Mouse (Mus musculus) left cerebral cortex, postnatal 36 days (tissue): ENCODE results near the gene Gpc6. TPM values are rescaled to one million over a fixed set of nuclear protein-coding genes. Genes with fewer than 3 reads are reported as not detected.

Source experiments
- DNase-seq, 2 experiments: peaks; one replicate each; pipeline ENCODE4 v3.0.0; 2021 to 2022; ENCODE audit warnings: low spot score in 2 of 2, mixed read lengths in 1 of 2
- intact Hi-C: fragments of 180-260 bp; cut with DNase I; formaldehyde crosslinking; loops from one replicate; pipeline ENCODE4 v1.15.1; 2025
- total RNA-seq, 2 experiments: library from RNA; stranded (reverse); gene quantifications; 2 replicates each; pipeline ENCODE4 v1.2.3; 2021

The Gpc6 gene
- total RNA-seq, 2 experiments from 2014 or later, result 15.5 to 16.2 TPM

- peak; percentile 9 to 12 for DNase-seq
- intact Hi-C loops, result no loop called here
These were observed 115.9 kb downstream of the Gpc6 start for GRCm38 (mm10) chr14:117041017-117041416.

DNA sequence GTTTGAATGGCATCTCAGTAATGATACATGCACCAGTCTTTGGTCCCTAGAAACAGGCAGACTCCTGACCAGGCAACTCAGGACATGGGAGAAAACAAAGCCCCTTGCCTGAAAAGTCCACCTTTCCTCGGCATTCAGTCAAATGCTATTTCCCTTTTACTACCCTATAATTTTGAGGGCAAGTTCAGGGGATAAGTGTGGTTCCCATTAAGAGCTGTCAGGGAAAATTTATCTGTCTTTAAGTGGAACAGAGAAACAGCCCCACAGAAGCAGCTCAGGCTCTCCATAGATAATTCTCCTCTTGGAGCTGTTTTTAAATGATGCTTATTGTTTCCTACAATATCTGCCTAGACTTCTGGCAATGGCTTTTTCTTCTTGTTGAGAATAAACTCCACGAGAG lies 123.8 kb downstream of the Gpc6 start:
- DNase-seq, result no peak
- intact Hi-C loops, result no loop called here

DNA sequence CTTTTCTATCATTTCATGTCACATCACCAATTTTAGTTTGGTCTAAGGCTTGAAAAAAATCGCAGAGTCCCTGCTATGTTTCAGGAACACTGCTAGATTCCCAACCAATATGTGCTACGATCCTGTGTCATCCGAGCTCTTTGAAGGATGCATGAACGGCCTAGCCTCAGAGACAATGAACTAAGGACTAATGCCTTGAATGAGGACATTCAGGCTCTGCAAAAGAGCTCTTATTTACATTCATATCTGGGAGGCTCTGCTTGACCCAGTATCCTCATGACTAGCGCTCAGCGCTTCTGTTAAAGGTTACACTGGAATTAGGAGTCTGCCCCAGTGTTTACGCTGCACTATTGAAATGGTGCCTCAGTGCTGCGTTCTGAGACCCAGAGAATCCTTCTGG lies 125.8 kb downstream of the Gpc6 start:
- intact Hi-C loops, result no loop called here

DNA sequence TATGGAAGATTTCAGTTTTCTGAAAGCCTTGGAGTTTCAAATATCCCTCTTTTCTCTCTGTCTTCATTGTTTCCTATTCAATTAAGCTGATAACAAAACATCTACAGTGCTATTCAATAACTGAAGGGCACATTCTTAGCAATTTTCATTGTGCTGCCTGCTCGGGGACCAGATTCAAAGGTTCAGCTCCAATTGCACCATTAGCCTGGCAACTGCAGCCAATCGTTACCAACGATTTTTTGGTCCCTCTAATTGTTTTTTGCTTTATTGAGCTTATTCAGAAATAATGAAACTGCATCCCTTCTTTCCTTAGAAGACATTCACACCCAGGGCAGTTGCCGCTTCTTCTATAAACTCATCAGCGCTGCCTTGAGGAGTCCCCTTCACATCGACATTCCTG lies 128.2 kb downstream of the Gpc6 start:
- intact Hi-C loops, result no loop called here
- no peak for DNase-seq

More for the DNA sequence above, 125.8 kb downstream of the Gpc6 start:
- no peak for DNase-seq

DNA sequence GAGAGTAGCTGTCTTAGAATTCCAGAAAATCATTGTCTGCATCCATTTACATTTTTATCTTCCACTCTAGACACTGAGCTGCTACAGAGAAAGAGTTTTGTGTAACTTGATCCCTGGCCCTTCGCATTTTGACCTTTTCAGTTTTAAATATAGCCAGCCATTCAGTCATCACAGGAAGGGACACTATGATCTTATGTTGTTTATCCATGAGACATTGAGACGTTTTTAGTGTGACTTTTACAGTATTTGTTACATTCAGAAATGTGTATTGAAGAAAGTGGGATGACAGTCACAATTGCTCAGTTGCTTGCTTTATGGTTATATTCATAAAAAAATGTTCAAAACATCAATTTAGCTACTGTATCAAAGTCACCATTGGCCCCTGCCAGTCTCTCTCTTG lies 130.0 kb downstream of the Gpc6 start:
- DNase-seq, result no peak

GRCm38 (mm10) chr14:117061078-117061477 lies 136.0 kb downstream of the Gpc6 start:
- DNase-seq, result no peak
- intact Hi-C loops, result no loop called here

More for the DNA sequence above, 130.0 kb downstream of the Gpc6 start:
- intact Hi-C loops, result no loop called here

DNA sequence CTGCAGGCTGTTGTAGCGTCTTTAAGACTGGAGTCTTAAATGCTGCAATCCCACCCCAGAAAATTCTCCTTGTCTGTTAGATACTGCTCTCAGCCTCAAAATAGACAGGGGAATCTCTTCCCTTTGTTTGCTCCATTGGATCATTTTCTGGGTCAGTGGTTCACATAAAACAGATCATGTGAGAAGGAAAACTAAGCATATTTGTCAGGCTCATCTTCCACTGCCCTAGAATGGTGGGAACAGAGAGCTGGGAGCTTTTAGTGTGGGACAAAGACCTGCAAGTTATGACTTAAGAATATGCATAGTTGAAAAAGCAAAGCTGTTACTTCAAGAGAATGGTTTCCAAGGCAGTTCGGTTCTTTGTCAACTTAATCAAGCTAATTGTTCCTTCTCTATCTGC lies 136.4 kb downstream of the Gpc6 start:
- no peak for DNase-seq
- intact Hi-C loops, result no loop called here

DNA sequence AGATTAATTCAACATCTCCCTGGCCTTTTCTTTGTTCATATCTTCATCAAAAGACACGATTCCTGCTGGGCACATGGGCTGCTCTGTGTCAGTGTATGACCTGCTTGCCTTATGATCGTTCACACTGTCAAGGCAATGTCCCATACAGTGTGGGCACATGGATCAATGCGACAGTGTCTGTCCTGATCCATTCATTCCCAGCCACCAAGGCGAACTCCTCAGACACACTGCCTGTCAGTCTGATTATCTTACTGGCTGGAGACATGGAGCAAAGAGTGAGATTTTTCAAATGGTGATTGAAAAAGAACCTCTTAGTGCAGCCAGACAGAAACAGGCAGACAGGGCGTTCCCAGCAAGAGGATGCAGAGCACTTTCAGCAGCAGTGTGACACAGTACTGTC lies 143.1 kb downstream of the Gpc6 start:
- intact Hi-C loops, result no loop called here
- DNase-seq, result no peak

DNA sequence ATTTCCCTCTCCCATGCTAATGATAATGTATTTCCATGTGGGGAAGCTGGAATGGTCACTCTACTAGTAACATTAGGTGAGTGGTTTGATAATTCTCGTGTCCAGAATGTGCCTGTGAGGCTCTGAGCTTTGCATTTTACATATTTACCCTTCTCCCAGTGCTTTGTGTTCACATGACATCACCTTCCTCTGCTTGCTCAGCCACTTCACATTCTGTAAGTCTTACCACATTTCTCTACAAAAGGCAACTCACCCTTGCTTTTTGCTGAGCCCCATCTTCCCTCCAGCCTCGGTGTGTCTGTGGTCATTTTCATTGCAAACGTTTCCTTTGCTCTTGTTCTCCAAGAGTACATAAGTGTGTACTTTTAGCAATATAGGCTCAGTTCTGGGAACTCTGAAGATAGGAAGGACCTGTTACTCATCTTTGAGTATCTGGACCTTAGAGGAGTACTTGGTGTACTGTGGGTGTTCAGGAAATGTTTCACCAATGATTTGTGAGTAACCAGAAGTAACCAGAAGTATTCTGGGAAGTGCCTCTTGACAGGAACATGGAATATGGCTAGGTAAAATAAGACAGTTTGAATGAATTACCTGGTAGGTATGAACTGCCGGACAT lies 145.5 kb downstream of the Gpc6 start:
- no peak for DNase-seq
- intact Hi-C loops, result loop anchor here (1.0 kb wide), 1 partner anchor 25 kb away; no protein-coding TSS in a partner anchor

- DNase-seq, result no peak
- intact Hi-C loops, result no loop called here
These were observed 168.5 kb downstream of the Gpc6 start for GRCm38 (mm10) chr14:117093586-117093985.

GRCm38 (mm10) chr14:117106900-117107299 lies 181.8 kb downstream of the Gpc6 start:
- DNase-seq, result peak; percentile 6 to 14

DNA sequence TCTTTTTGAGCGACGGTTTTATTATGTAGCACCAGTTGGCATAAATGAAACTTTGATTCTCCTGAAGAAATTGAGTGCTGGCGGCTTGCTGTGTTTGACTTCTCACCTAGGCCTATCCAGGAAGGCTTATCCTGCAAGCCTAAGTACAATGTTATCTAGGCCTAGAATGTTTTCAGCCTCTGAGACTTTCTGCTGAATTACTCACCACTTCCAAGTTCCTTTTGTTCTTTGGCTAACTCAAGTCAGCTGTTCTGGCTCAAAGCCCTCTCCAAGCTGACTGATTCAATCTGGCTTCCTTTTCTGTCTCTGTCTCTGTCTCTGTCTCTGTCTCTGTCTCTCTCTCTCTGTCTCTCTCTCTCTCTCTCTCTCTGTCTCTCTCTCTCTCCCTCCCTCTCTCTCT lies 188.0 kb downstream of the Gpc6 start:
- intact Hi-C loops, result no loop called here
- DNase-seq, result no peak

More at GRCm38 (mm10) chr14:117106900-117107299, 181.8 kb downstream of the Gpc6 start:
- intact Hi-C loops, result no loop called here

- no peak for DNase-seq
- intact Hi-C loops, result no loop called here
These were observed 196.9 kb downstream of the Gpc6 start for GRCm38 (mm10) chr14:117122036-117122435.

DNA sequence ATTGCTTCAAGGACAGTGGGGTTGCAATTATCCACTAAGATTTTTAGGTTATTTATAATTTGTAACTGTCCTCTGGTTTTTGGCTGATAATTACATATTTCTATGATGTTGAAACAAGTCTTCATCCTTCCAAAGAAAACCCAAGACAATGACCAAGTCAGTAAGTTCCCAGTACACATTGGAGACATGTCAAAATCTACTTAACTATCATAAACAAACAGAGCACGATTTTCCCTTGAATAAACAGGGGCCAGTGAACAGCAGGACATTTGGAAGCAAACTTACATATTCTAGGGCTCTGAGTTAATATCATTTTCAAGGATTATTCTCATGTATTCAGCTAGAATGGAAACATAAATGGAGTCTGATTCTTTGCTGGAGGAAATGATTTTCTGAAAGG lies 205.2 kb downstream of the Gpc6 start:
- no peak for DNase-seq
- intact Hi-C loops, result no loop called here

- no peak for DNase-seq
- intact Hi-C loops, result no loop called here
These were observed 206.2 kb downstream of the Gpc6 start for GRCm38 (mm10) chr14:117131324-117131723.

- intact Hi-C loops, result no loop called here
- DNase-seq, result no peak
These were observed 216.1 kb downstream of the Gpc6 start for GRCm38 (mm10) chr14:117141077-117141848.

DNA sequence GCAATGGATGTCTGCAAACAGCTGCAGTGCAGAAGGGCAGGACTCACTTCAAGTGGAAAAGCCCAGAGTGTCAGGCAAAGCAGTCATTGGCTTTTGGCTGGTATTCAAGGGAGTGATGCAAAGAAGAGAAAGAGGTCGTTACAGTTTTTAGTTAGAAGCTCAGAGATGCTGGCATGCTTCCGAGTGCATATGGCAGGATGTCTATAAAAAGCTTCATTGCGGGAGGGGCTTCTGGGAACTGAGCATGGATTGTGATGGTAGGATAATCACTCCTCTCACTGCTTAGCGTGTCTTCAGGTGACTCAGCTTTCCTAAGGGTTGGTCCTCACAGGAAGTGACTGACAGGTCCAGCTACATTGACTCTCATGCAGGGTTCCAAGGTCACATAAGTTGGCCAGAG lies 221.0 kb downstream of the Gpc6 start:
- DNase-seq, result peak; percentile 19 to 25
- intact Hi-C loops, result no loop called here

DNA sequence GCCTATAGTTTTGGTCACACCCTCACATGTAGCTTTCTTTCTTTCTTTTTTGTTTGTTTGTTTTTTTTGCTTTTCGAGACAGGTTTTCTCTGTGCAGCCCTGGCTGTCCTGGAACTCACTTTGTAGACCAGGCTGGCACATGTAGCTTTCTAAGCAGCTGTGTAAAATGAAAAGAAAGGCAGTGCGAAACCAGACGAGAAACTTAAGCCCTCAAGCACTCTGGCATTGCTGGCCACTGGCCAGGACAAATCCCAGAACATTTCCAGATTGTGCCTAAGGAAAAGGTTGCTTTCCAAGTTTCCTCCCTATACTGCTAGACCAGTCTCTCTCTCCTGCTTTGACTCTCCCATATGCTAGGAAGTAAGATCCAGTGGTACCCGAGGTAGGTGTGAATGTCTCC lies 221.6 kb downstream of the Gpc6 start:
- no peak for DNase-seq
- intact Hi-C loops, result no loop called here

GRCm38 (mm10) chr14:117151621-117152020 lies 226.5 kb downstream of the Gpc6 start:
- DNase-seq, result no peak
- intact Hi-C loops, result no loop called here

DNA sequence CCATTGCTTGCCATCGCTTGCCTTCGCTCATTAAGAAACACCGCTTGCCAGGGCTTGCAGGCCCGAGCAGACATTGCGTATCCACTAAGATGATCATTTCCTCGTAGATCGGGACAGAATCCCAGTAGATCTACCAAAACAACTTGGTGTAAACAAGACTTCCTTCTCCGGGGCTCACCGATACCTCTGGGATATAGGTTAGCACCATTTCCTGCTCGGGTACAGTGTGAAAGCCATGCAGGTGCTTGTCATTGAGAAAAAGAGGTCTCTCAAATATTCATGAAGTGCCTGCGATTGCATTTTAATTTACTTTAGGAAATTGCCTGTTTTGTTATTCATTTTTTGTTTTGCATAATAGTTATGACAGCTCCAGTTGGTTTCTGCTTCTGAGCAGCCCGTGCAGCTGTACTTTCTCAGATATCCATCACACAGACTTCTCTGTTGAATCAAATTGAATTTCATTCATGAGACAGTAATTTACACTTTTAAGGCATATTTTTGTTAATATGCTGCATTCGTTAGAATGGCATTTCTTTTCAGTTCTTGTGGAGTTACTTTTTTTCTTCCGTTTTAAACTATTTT lies 230.9 kb downstream of the Gpc6 start:
- intact Hi-C loops, result no loop called here
- DNase-seq, result no peak

- DNase-seq, result no peak
- intact Hi-C loops, result no loop called here
These were observed 232.3 kb downstream of the Gpc6 start for GRCm38 (mm10) chr14:117157426-117157825.
